Mouse (Mus musculus): ENCODE data around the gene Nxph4. TPM values are rescaled to one million over a fixed set of nuclear protein-coding genes. Genes with fewer than 3 reads are reported as not detected.

The Nxph4 gene
- polyA plus RNA-seq, 1 experiment from 2014 or later, result 78.8 TPM

GRCm38 (mm10) chr10:127499516-127499915 lies 34.8 kb downstream of the Nxph4 start:
- Histone ChIP-seq H3K27me3 (no peaks in the 10 kb centered on the region), H3K4me3 (replicated peaks) (no peak overlapping the region), H3K36me3 (peaks cover 62% of the 10 kb centered on the region), H3K9me3 (no peaks in the 10 kb centered on the region), H3K4me2 (replicated peaks) (no peak overlapping the region), H3K27ac (no peak overlapping the region), H3K4me1 (replicated peaks) (no peaks in the 10 kb centered on the region), H3K9ac (replicated peaks) (no peak overlapping the region)
- ATAC-seq, result no peak
- 88% methylated on average over 5 of the region's 5 CpGs for WGBS

- Histone ChIP-seq H3K27me3 (no peaks in the 10 kb centered on the region), H3K27ac (no peak overlapping the region), H3K4me1 (replicated peaks) (0 out of 2 replicates have a peak, but pooled peaks cover under 1% of the 10 kb centered on the region), H3K4me2 (replicated peaks) (no peak overlapping the region), H3K36me3 (peaks cover 91% of the 10 kb centered on the region), H3K9me3 (no peaks in the 10 kb centered on the region), H3K4me3 (replicated peaks) (no peak overlapping the region), H3K9ac (replicated peaks) (no peak overlapping the region)
- WGBS, result 93% methylated on average over 3 of the region's 3 CpGs
- no peak for ATAC-seq
These were observed 38.2 kb downstream of the Nxph4 start for GRCm38 (mm10) chr10:127496156-127496555.

GRCm38 (mm10) chr10:127492118-127492517 lies 42.2 kb downstream of the Nxph4 start:
- 87% methylated on average over 3 of the region's 3 CpGs for WGBS
- Histone ChIP-seq H3K4me1 (replicated peaks) (peaks cover 10% of the 10 kb centered on the region; the same call in 1 of the 2 replicates), H3K27ac (no peak overlapping the region), H3K4me3 (replicated peaks) (no peak overlapping the region), H3K9me3 (no peaks in the 10 kb centered on the region), H3K27me3 (no peaks in the 10 kb centered on the region), H3K4me2 (replicated peaks) (no peak overlapping the region), H3K36me3 (peaks cover 90% of the 10 kb centered on the region), H3K9ac (replicated peaks) (no peak overlapping the region)
- no peak for ATAC-seq

- H3K9ac ChIP-seq (replicated peaks), result peak overlapping the region; percentile 32; the same call in 1 of the 2 replicates
- H3K36me3 ChIP-seq, result peaks cover 87% of the 10 kb centered on the region
- H3K27ac ChIP-seq, result peak overlapping the region; percentile 71
- 62% methylated on average over 8 of the region's 8 CpGs for WGBS
- H3K4me3 ChIP-seq (replicated peaks), result no peak overlapping the region
- H3K4me2 ChIP-seq (replicated peaks), result no peak overlapping the region
- no peaks in the 10 kb centered on the region for H3K9me3 ChIP-seq
- peaks cover 10% of the 10 kb centered on the region; the same call in 1 of the 2 replicates for H3K4me1 ChIP-seq (replicated peaks)
- ATAC-seq, result peak; percentile 34; the same call in 1 of the 2 replicates
- no peaks in the 10 kb centered on the region for H3K27me3 ChIP-seq
These were observed 43.2 kb downstream of the Nxph4 start for GRCm38 (mm10) chr10:127491128-127491512.

- ATAC-seq, result 0 out of 2 replicates have a peak, but pooled peaks have one; percentile 37
- Histone ChIP-seq H3K36me3 (peaks cover 86% of the 10 kb centered on the region), H3K4me3 (replicated peaks) (no peak overlapping the region), H3K27me3 (no peaks in the 10 kb centered on the region), H3K9ac (replicated peaks) (peak overlapping the region; percentile 32; the same call in 1 of the 2 replicates), H3K9me3 (no peaks in the 10 kb centered on the region), H3K27ac (peak overlapping the region; percentile 71), H3K4me2 (replicated peaks) (no peak overlapping the region), H3K4me1 (replicated peaks) (peaks cover 10% of the 10 kb centered on the region; the same call in 1 of the 2 replicates)
- WGBS, result 83% methylated on average over 18 of the region's 18 CpGs
These were observed 43.9 kb downstream of the Nxph4 start for GRCm38 (mm10) chr10:127490160-127491127.

- Histone ChIP-seq H3K9me3 (no peaks in the 10 kb centered on the region), H3K4me3 (replicated peaks) (no peak overlapping the region), H3K27me3 (no peaks in the 10 kb centered on the region), H3K9ac (replicated peaks) (no peak overlapping the region), H3K4me2 (replicated peaks) (no peak overlapping the region), H3K27ac (no peak overlapping the region), H3K4me1 (replicated peaks) (peaks cover 10% of the 10 kb centered on the region; the same call in 1 of the 2 replicates), H3K36me3 (peaks cover 86% of the 10 kb centered on the region)
- no peak for ATAC-seq
- WGBS, result 83% methylated on average over 7 of the region's 7 CpGs
These were observed 45.5 kb downstream of the Nxph4 start for GRCm38 (mm10) chr10:127488856-127489255.

GRCm38 (mm10) chr10:127485235-127485634 lies 49.1 kb downstream of the Nxph4 start:
- Histone ChIP-seq H3K4me1 (replicated peaks) (0 out of 2 replicates have a peak, but pooled peaks cover under 1% of the 10 kb centered on the region), H3K36me3 (peaks cover 78% of the 10 kb centered on the region), H3K4me3 (replicated peaks) (no peak overlapping the region), H3K27ac (no peak overlapping the region), H3K4me2 (replicated peaks) (no peak overlapping the region), H3K27me3 (no peaks in the 10 kb centered on the region), H3K9ac (replicated peaks) (no peak overlapping the region), H3K9me3 (no peaks in the 10 kb centered on the region)
- ATAC-seq, result no peak
- 92% methylated on average over 10 of the region's 10 CpGs for WGBS

GRCm38 (mm10) chr10:127480833-127481813 lies 53.2 kb downstream of the Nxph4 start:
- H3K4me1 ChIP-seq (replicated peaks), result no peaks in the 10 kb centered on the region
- ATAC-seq, result no peak
- 88% methylated on average over 19 of the region's 19 CpGs for WGBS
- H3K9ac ChIP-seq (replicated peaks), result no peak overlapping the region
- H3K36me3 ChIP-seq, result peaks cover 65% of the 10 kb centered on the region
- H3K4me2 ChIP-seq (replicated peaks), result no peak overlapping the region
- no peak overlapping the region for H3K27ac ChIP-seq
- no peaks in the 10 kb centered on the region for H3K27me3 ChIP-seq
- H3K9me3 ChIP-seq, result no peaks in the 10 kb centered on the region
- no peak overlapping the region for H3K4me3 ChIP-seq (replicated peaks)

- WGBS, result 92% methylated on average over 4 of the region's 4 CpGs
- no peaks in the 10 kb centered on the region for H3K27me3 ChIP-seq
- H3K9me3 ChIP-seq, result no peaks in the 10 kb centered on the region
- no peak for ATAC-seq
- no peak overlapping the region for H3K4me2 ChIP-seq (replicated peaks)
- H3K36me3 ChIP-seq, result peaks cover 62% of the 10 kb centered on the region
- H3K9ac ChIP-seq (replicated peaks), result no peak overlapping the region
- H3K4me3 ChIP-seq (replicated peaks), result no peak overlapping the region
- no peak overlapping the region for H3K27ac ChIP-seq
- no peaks in the 10 kb centered on the region for H3K4me1 ChIP-seq (replicated peaks)
These were observed 55.2 kb downstream of the Nxph4 start for GRCm38 (mm10) chr10:127479131-127479530.

- Histone ChIP-seq H3K9me3 (no peaks in the 10 kb centered on the region), H3K4me2 (replicated peaks) (no peak overlapping the region), H3K4me3 (replicated peaks) (no peak overlapping the region), H3K36me3 (peaks cover 62% of the 10 kb centered on the region), H3K27ac (no peak overlapping the region; the same call in 1 of the 2 replicates), H3K4me1 (replicated peaks) (no peaks in the 10 kb centered on the region), H3K9ac (replicated peaks) (no peak overlapping the region), H3K27me3 (no peaks in the 10 kb centered on the region)
- 84% methylated on average over 7 of the region's 7 CpGs for WGBS
- ATAC-seq, result no peak
These were observed 57.1 kb downstream of the Nxph4 start for GRCm38 (mm10) chr10:127477301-127477700.

GRCm38 (mm10) chr10:127476541-127476940 lies 57.8 kb downstream of the Nxph4 start:
- Histone ChIP-seq H3K4me2 (replicated peaks) (no peak overlapping the region), H3K36me3 (peaks cover 63% of the 10 kb centered on the region), H3K27ac (no peak overlapping the region), H3K9me3 (no peaks in the 10 kb centered on the region), H3K9ac (replicated peaks) (no peak overlapping the region), H3K4me3 (replicated peaks) (no peak overlapping the region), H3K27me3 (no peaks in the 10 kb centered on the region), H3K4me1 (replicated peaks) (no peaks in the 10 kb centered on the region)
- ATAC-seq, result no peak
- 81% methylated on average over 3 of the region's 3 CpGs for WGBS
